Mouse (Mus musculus) kidney, postnatal 10 days (tissue): ENCODE measurements around the gene Tmem214.

Experiments
- DNase-seq: peaks from one replicate; pipeline ENCODE4 v3.0.0; 2021; ENCODE audit warnings: mixed read lengths

Gene Tmem214

DNA sequence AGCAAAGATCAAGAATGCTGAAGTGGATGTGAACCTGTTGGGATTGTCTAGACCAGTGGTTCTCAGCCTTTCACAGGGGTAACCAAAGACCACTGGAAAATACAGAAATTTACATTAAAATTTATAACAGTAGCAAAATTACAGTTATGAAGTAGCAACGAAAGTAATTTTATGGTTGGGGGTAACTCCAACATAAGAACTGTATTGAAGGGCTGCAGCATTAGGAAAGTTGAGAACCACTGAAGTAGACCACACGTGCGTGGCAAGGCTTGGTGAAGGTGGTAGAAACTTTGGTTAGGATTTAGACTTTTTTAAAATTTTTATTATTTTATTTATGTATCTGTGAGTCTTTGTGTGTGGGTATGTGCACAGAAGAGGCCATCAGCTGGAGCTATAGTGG, at the start of gene Tmem214:
TSS of gene Tmem214 (plus strand) at position 301 of the 400 bp plus-strand sequence.
- DNase-seq: no peak

DNA sequence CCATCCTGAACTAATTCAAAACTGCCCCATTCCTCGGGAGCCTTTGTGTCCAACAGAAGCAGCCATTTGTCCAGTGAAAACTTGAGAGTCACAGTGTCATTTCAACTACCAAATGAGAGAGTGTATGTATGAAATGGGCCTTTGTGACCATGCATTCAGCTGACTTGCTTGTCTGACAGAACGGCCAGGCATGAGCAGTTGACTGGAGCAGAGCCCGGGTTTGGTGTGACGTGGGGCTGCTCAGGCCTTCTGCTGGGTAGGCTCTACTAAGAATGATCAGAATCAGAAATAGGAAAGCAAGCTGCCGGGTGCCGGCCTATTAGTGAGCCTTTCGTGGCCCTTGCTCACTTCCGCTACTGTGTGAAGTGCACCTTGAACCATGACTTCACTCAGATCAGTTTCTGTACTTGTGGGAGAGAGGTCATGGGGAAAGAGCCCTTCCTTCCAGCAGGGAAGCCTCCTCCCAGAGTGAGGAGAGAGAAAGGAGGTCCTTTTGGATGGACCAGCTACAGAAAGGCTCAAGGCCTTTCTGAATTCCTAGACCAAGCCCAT, 49.0 kb upstream of the Tmem214 start:
- DNase-seq: no peak

DNA sequence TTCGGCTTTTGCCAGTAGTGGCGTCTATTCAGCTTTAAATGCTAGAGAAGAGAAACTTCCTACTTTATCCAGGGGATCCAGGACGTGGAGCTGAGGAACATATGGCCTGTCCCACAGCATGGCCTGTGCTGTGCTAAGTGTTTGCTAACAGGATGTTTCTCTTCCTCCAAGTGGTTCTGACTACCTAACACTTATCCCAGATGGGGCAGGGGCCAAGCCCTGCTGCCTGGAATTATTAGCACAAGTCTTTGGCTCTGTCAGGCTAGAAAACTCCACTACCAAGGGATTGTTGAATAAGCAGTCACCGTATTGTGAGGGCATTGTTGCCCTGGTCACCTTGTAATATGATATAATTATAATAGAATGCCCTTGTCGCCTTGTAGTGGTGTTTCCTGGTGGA, 45.1 kb upstream of the Tmem214 start:
- no peak for DNase-seq

DNA sequence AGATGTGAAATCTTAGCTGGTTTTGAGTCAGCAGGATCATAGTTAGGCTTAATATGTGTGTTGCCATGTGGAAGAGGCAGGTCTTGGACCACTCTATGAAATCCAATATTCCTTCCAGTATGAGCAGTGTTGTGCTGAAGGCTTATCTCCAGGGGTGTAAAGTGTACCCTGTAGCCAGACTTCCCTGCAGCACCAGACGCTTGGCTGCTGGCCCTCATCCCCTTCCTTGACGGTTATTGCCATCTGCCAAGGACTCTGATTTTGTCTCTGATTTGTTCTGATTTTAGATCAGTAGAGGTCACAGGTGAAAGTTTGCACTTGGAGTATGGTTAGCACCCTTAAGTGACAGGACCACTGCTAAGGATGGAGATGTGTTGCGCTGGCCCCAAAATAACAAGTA, 44.7 kb upstream of the Tmem214 start:
- no peak for DNase-seq

DNA sequence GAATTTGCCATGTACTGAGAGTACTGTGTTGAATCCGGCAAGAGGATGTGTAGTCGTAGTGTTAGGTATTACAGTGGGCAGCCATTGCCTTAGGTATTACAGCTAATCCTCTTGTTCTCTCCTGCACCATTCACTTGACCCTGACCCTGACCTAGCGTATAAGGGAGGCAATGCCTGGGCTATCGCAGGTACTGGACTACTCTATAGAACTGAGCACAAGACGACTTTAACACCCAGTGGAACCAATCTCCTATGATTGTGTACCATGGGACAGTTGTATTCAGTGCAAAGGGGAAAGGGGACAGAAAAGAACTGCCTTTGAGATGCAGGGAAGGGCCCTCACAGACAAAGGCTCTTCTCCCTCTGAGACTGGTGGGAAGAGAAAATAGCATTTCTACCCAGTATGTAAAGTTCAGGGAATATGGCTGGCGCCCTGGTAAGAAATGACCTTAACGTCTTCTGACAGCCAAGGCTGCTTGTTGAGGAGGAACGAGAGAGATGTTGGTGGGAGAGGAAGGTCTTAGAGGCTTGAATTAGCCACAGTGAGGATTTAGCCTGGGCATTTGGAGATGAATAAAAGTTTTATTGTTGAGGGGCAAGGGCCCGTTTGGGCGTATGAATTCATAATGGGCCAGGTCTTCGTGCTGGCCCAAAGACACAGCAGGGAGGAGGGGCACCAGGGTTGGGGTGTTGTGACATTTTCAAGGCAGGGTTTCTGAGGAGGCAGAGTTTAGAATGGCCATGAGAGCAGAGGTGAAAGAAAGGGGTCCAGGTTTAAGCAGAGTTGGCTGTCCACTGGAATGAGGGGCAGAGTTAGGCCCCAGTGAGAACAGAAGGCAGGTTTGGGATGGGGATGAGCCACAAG, 43.5 kb upstream of the Tmem214 start:
- DNase-seq: no peak

DNA sequence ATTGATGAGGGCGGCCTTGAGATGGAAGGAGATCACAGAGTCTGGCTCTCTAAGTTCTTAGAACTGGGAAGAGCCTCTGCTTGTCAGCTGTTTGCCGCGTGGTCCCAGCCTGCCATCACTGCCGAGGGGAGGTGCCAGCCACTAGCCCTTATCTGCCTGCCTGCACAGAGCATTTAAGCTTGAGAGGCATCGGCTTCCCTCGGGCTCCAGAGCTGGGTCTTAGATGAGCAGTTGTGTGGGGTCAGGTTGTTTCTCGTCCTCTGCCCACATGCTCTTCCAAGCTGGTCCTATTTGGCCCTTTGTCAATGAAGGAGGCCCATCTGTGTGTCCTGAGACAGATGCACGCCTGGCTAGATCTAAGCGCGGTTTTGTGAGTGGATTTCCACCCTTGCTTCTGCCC, 42.6 kb upstream of the Tmem214 start:
- DNase-seq: no peak

DNA sequence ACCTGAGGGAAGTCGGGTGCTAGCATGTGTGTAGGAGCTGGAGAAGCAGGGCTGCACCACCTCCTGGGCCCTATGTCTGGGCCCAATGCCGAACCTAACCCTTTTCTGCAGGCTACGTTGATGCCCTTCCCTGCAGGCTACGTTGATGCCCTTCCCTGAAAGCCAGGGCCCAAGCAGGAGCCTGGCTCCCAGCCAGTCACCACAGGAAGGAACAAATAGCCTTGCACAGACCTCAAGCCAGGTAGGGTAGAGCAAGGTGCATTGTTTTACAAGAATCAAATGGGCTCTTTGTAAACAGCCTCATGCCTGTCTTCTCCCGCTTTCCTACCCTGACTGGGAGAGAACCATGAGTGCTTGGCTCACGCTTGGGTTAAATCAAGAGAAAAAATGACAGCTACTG, 42.0 kb upstream of the Tmem214 start:
- no peak for DNase-seq

DNA sequence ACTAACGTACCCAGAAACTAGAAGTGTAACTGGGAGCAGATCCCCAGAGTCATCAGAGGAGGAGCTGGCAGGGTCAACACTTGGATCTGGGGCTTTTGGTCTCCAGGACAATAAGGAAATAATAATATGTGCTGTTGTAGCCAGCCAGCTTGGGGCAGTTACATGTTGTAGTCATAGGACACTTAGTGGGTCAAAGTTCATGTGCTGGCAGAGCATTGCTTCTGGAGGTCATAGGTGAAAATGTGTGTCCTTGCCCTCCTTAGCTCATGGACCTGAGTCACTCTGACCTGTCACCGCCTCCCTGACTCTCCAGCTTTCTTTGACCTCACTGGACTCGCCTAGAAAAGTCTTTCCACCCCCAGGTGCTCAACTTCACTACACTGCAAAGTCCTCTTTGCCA, 34.4 kb upstream of the Tmem214 start:
- DNase-seq: no peak

DNA sequence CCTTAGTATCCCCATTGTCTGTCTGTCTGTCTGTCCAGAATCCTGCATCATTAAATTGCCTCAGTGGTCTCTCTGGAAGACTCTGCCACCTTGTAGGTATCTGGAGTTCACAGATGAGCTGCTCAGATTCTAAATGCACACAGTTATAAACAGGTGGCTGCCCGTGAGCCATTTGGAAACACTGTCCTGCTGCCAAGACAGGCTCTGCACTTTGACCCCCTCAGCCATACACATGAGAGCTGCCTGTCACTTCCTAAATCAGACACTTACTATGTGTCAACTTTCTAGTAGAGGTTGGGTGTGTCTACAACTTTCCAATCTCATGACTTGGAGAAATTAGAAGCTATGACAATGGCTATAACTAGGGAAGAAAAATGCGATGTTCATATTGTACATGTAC, 28.1 kb upstream of the Tmem214 start:
- DNase-seq: no peak

DNA sequence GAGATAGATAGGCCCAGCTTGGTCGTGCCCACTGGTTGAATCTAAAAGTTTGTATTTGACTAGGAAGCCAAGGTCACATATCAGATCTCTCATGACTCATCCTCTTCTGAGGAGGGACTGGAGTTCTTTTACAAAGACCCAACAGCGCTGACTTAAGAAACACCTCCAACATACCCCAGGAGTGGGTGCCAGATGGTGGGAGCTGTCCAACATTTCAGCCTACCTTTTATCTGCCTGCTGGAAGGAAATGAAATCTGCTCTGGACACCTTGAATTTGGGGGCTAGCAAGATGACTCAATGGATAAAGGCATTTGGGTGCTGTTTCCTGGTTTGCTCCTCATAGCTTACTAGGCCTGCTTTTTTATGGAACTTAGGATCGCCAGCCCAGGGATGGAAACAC, 25.9 kb upstream of the Tmem214 start:
- DNase-seq: no peak

DNA sequence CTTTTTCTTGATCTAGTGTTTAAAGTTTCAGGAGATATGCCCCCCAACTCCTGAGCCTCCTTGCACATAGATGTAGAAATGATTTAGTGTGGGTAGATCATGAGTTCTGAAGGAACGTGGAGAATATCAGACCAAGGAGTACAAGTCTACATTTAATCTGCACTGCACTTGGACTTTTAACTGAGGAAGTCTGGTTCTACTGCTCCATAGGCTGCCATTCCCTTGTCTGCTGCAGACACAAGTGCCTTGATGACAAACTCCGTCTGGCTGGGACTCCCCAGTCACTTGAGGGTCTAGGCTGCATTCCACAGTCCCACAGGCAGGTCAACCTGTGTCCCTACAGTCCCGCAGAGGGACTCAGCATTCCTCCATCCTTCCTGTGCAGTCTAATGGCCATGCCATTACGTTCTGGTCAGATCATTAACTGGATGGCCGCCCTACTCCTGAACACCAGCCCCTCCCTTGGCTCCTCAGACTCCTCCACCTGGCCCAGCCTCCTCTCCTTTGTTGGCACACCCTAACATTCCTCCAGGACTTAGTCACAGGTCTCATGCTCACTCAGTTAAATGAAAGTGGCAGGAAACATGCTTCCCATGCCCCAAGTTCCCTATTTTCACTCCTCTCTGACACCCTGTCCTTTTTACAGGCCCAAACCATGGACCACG, 17.8 kb upstream of the Tmem214 start:
- peak; percentile 49 for DNase-seq

DNA sequence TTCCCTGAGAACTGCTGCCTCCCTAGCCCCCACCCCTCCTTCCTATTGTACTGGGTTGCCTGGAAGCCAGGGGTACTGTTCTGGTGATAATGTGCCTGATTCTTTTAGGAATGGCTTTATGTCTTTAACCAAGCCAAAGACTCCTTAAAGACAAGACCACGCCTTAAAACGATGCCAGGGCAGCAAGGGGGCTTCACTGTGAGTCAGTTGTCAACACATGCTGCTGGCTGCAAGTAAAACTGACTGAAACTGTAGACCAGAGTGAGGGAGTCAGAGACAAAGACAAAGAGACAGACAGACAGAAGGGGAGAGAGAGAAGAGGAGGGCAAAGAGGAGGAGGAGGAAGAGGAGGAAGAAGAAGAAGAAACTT, 17.3 kb upstream of the Tmem214 start:
- no peak for DNase-seq

DNA sequence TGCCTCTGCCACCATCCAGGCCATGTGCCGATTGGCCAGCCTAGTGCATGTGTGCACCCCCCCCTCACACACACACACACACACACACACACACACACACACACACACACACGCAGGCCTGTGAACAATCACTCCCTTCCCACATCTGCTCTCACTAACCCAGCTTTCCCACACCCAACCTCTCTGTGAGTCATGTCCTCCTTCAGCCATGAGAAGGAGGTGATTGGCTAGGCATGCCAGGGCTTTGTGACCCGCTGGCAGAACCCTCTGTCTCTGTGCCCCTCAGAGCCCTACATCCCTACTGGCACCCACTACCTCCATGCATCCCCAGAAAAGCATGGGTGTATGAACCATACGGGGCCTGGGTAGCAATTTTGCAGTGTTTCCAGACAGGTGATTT, 14.3 kb upstream of the Tmem214 start:
- no peak for DNase-seq

DNA sequence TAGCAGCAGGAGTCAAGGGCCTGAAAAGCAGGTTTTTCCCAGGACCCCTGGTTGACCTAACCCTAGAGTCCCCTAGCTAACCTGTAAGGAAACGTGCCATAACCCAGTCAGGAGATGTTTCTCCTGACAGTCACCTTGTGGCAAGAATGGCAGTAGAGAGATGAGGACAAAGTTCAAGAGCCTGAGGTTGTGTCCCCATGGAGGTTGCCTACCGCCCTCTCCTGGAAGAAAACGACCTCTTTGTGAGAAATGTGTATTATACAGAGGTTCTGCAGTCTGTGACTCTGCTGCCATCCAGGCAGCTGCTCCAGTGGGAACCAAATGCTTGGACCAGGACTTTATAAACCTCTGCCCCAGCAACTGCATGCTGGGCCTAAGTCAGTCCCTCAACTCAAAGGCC, 12.1 kb upstream of the Tmem214 start:
- DNase-seq: no peak

DNA sequence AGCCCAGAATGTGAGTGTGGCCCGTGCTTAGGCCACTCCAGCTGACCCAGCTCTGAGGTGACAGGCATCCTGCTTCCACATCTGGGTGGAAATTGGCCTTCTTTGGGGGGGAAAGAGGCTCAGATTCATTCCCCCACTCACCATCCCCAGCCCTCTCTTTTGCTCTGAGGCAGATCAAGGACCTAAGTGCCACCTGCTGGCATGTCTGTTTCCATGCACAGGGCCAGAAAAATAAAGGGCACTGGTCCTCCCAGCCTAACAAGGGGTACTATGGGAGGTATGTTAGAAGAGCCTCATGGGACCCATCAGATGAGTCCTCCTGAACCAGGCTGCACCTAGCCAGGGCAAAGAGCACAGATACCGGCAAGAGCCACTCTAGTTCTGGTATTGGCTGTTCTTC, 11.7 kb upstream of the Tmem214 start:
- DNase-seq: no peak

DNA sequence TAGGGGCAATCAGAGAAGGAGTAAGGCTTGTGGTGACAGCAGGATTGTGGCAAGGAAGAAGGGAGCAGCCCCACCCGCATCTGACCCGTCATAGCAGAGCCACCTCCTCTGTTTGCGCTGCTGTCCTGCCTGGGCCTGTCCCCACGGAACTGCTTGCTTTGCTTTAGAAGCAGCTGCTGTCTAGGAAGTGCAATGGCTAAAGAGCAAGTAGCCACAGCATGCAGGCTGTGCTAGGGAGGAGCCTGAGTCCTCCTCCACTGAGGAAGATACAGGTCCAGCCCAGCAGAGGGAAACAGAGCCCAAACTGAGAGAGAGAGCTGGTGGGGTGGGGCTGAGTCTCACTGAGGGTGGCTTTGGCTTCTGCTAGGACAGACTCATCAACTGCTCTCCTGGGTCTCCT, 4.0 kb upstream of the Tmem214 start:
- peak; percentile 58 for DNase-seq

DNA sequence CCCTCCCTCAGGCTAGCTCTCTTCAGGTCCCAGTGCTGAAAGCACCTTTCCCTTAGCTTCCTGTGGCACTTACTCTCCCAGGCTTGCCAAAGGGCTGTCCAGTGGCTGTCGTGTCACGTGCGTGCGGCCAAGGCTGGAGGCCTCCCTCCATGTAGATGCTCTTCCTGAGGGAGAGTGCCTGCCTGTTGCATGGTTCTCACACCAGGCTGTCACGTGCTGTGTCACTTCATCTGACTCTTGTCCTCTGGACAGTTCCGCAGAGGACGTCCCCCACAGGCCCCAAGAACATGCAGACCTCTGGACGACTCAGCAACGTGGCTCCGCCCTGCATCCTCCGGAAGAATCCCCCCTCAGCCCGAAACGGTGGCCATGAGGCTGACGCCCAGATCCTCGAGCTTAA, 3.5 kb upstream of the Tmem214 start:
- DNase-seq: no peak

DNA sequence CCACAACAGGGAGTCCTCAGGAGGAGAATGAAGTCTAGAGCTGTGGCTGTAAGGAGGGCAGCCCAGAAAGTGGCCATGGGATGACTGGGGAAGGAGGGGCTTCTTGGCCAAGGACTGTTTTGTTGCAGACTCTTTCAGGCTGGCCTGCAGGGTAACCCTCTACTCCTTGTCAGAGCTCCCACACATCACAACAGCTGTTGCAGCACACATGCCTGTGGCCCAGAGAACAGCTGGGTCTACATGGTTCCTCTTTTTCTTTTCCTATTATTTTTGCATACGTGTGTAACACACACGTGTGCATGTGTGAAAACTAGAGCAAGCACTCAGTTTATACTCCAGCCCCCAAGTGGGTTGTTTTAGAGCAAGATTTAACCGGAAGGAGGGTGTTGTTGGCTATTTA, 941 bp upstream of the Tmem214 start:
- no peak for DNase-seq

DNA sequence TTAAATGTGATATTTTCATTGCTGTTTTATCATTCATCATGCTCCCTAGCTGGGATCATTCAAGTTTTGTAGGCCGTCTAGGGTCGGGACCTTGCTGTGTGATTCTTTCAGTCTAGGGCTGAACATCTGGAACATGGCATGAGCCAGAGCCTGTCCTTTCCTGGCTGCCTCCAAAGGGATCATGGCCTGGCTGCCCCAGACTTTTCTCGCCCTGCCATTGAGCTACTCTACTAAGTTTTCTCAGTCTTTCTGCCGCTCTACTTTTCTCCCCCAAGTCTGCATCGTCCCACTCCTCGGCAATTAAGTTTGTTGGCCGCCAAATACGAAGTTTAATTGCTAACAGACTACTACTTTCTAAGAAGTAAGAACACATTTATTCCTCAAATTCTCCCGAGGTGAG, 1.2 kb downstream of the Tmem214 start:
- DNase-seq: peak; percentile 49

DNA sequence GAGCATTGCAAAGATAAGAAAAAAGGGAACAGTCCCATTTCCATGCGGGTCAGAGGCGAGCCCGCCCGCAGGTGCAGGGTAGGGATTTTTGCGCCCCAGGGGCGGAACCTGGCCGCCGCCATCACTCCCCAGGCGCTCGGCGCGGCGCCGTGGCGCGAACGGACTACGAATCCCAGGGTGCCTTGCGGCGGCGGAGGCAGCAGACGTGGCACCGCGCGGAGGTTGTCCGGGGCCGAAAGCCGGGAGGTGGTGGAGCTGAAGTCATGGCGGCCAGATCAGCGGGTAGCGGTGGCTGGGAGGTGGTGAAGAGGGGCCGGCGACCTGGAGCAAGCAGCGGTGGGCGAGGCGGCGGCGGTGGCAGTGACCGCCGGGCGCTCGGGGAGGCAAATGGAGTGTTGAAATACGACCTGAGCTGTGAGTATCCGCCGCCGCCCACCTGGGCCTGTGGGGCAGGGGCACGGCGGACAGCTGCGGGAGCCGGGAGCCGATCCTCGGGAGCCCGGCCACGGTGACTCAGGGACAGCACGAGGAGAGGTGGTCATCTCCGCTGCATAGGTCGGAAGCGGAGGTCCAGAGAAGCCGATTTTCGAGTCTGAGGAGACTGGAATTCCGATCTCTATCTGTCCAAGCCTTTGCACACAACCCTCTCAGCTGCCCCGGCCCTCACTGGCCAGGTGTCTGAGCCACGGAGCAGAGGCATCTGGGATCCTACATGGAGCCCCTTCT, 1.8 kb downstream of the Tmem214 start:
- peak; percentile 95 for DNase-seq

DNA sequence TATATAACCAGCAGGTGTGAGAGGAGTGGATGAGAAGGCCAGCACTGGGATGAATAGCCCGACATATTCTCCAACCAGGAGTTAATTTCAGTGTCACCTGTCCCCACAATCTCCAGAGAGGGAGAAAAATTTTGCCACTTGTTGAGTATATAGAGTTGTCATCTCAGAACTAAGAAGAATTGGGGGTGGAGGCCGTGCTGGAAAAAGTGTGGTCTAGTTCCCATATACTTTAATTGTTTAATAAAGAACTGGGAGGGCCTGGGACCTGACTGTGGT, 2.3 kb downstream of the Tmem214 start:
- DNase-seq: no peak

DNA sequence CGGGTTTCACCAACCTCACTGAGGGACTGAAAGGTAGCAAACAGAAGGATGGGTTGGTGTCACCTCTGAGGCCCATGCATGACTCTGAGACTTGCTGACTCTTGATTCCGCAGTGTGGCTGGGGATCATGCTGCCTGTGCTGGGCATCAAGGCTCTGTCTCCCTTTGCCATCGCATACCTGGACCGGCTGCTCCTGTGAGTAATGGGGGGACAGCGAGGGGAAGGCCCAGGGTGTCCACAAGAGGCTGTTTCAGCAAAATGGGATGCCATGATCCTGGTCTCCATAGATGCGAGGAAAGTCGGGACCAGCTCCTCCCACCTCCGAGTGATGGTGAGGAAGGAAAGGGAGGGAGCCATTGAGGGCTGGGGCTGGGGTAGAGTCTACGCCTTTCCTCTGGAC, 4.8 kb downstream of the Tmem214 start:
- DNase-seq: no peak

DNA sequence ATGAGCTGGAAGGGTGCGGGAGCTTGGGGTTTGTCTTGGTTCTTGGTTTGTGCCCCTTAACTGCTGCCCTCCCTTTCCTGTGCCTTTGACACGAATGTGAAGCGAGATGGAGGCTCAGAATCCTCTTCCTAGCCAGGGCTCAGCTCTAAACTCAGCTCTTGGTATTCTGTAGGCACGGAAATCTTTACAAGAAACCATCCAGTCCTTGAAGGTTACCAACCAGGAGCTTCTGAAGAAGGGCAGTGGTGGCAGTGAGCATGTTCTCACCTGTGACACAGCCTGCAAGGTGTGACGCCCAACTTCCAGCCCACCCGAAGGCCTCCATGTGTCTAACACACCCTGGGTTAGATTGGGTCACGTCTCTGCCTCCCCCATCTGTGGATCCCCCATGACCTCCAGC, 6.6 kb downstream of the Tmem214 start:
- no peak for DNase-seq

DNA sequence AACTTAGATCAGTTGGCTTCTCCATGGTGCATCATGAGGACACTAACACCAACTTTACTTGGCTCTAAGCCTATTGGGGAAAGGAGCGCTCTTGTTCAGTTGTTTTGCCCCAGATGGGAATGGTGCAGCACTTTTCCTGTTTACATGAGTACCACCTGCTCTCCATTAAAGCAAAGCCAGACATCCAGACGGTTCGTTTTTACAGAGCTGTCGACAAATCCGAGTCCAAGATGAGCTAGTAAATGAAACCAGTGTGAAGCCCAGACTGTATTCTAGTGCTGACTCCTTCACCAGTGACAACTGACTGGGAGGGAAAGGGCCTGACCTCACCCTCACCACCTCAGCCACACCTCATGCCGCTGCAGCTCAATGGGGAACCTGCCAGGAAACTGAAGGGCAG, 10.8 kb downstream of the Tmem214 start:
- no peak for DNase-seq
